Mouse (Mus musculus) inflammation-experienced regulatory T-cells, adult 16 weeks (primary cell): ENCODE data around the gene Usp25. TPM values are rescaled to one million over a fixed set of nuclear protein-coding genes. Genes with fewer than 3 reads are reported as not detected.

Experiments
- polyA plus RNA-seq: library from polyadenylated mRNA; unstranded; fragments of 100-300 nt; shearing (Covaris generic); gene quantifications from one replicate; pipeline ENCODE4 v1.2.1, GENCODE M21; 2017

The Usp25 gene
- polyA plus RNA-seq = 12.7 TPM

GRCm38 (mm10) chr16:77013427-77014320, at the start of gene Usp25:
Gene Usp25, plus strand, starts transcription at chr16:77013706.

